Mouse (Mus musculus) spleen, adult 2 months (tissue): ENCODE measurements around the gene Tcp1. TPM values are rescaled to one million over a fixed set of nuclear protein-coding genes. Genes with fewer than 3 reads are reported as not detected.
A peak's percentile ranks its signal among the peaks of the same experiment; 100 is the strongest.
"Not testable (repeated sequence)": the region's sequence is repeated elsewhere in the genome, so short reads cannot be mapped to it uniquely, and the experiment has no call there.

Experiments used
- DNase-seq, 2 experiments: peaks; one replicate each; pipeline versions ENCODE4 v3.0.0 to v3.0.0-alpha.2; 2012 to 2021; ENCODE audit warnings: low spot score in 2 of 2, low read depth in 1 of 2
- H3K27ac ChIP-seq: fragments of 200-500 bp; 2 replicates; pipeline ENCODE4 v1.5.1; 2012; ENCODE audit warnings: low read length, inconsistent platforms; ENCODE audit not compliant: insufficient read depth
- H3K27me3 ChIP-seq: fragments of 200-500 bp; 2 replicates; pipeline ENCODE4 v1.6.1; 2012; ENCODE audit warnings: mild to moderate bottlenecking, moderate library complexity, low read length, inconsistent platforms; ENCODE audit not compliant: control insufficient read depth, insufficient read depth
- H3K36me3 ChIP-seq: fragments of 200-500 bp; 2 replicates; pipeline ENCODE4 v1.6.1; 2012; ENCODE audit warnings: mild to moderate bottlenecking, low read length, inconsistent platforms; ENCODE audit not compliant: control insufficient read depth, insufficient read depth
- H3K4me1 ChIP-seq: fragments of 200-500 bp; 2 replicates; pipeline ENCODE4 v1.6.1; 2011; ENCODE audit warnings: inconsistent platforms; ENCODE audit not compliant: control insufficient read depth, insufficient read depth, insufficient read length
- H3K4me3 ChIP-seq: fragments of 200-500 bp; 2 replicates; pipeline ENCODE4 v1.5.1; 2011; ENCODE audit warnings: mild to moderate bottlenecking, inconsistent platforms; ENCODE audit not compliant: insufficient read depth, insufficient read length; ENCODE audit errors: extremely low read depth
- CTCF ChIP-seq: fragments of 200-500 bp; IDR thresholded peaks from 2 replicates; pipeline ENCODE4 v1.5.1; 2011; ENCODE audit warnings: mild to moderate bottlenecking, inconsistent platforms; ENCODE audit not compliant: insufficient read depth, insufficient read length, insufficient replicate concordance; ENCODE audit errors: extremely low read depth
- POLR2A ChIP-seq: fragments of 200-500 bp; IDR thresholded peaks from 2 replicates; pipeline ENCODE4 v1.6.1; 2011; ENCODE audit warnings: low read depth, low read length, inconsistent platforms
- WGBS: fragments of 180-500 bp; shearing (Covaris S2); methylation state at CpG from one replicate; pipeline ENCODE4 v1.1.7; 2018; 5-methylcytosine and 5-hydroxymethylcytosine counted together
- polyA plus RNA-seq: library from polyadenylated mRNA; depleted of rRNA; stranded (reverse); fragments of >200 nt; gene quantifications from 2 replicates; pipeline ENCODE4 v1.2.3, GENCODE M21; 2012

The Tcp1 gene
- polyA plus RNA-seq, 1 experiment, result 32.9 TPM

DNA sequence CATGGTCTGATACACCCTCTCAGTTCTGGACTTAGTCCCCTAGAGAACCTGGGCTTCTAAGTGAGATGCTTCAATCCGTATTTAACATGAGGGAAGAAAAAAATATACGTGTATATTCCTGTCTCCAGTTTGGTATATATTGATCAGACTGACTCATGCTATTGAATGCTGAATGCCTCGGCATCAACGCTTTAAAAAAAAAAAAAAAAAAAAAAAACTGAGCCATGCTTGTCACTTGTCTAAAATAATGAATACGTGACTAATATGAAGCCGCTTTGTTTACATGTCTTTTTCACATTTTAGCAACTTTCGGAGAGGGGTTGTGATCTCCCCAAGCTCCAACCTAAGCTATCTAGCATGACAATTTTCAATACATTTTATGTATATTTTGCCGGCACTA is 5.1 kb upstream of the Tcp1 start:
- peaks cover 17% of the 10 kb centered on the region for H3K36me3 ChIP-seq
- DNase-seq, result no peak
- no peak for TF ChIP-seq CTCF
- H3K27me3 ChIP-seq, result no peaks in the 10 kb centered on the region
- H3K4me3 ChIP-seq, result no peak overlapping the region
- 92% methylated on average over 8 of the region's 8 CpGs for WGBS
- H3K4me1 ChIP-seq, result no peaks in the 10 kb centered on the region; the same call in 1 of the 2 replicates
- H3K27ac ChIP-seq, result no peak overlapping the region

DNA sequence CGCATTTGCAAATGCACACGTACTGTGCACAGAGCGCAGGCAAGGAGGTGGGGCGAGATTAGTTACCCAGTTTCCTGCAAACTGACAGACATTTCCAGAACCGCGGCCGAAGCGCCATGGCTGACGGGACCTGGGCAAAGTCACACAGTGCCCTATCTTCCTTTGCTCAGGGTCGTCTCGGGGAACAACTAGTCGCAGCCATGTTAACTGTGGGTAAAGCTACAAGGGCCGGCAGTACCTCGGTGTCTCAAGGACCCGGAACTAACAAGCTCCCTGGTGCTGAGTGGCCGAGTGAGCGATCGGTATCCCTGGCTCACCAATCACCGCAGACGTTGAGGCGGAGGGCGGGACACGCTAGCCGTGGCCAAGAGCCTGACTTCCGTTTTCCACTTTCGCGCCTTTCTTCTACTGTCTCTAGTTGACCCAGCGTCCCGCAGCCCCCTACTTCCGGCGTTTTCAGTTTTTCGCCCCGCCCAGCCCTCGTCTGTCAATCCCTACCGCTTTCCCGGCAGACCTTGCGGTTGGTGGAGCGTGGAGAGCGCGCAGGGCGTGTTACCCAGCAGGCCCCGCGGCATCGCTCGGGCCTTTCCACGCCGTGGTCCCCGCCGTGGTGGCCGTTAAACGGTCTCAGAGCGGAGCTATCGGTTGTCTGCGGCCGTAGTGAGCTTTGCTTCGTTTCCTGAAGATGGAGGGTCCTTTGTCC is 531 bp downstream of the Tcp1 start, which contains the start of gene Mrpl18:
Gene Mrpl18 (minus strand): TSS at position 465 of the 703 bp plus-strand sequence.
- Histone ChIP-seq H3K27ac (peak within 1 kb of the TSS; percentile 89), H3K4me3 (peak within 1 kb of the TSS; percentile 82), H3K36me3 (peaks cover 24% of the 10 kb centered on the region), H3K4me1 (no peaks in the 10 kb centered on the region; the same call in 1 of the 2 replicates), H3K27me3 (no peaks in the 10 kb centered on the region)
- peak; percentile 82 for TF ChIP-seq POLR2A
- no peak for TF ChIP-seq CTCF
- WGBS, result under 1% methylated on average over 56 of the region's 56 CpGs
- DNase-seq, result peak; percentile 98 to 99

DNA sequence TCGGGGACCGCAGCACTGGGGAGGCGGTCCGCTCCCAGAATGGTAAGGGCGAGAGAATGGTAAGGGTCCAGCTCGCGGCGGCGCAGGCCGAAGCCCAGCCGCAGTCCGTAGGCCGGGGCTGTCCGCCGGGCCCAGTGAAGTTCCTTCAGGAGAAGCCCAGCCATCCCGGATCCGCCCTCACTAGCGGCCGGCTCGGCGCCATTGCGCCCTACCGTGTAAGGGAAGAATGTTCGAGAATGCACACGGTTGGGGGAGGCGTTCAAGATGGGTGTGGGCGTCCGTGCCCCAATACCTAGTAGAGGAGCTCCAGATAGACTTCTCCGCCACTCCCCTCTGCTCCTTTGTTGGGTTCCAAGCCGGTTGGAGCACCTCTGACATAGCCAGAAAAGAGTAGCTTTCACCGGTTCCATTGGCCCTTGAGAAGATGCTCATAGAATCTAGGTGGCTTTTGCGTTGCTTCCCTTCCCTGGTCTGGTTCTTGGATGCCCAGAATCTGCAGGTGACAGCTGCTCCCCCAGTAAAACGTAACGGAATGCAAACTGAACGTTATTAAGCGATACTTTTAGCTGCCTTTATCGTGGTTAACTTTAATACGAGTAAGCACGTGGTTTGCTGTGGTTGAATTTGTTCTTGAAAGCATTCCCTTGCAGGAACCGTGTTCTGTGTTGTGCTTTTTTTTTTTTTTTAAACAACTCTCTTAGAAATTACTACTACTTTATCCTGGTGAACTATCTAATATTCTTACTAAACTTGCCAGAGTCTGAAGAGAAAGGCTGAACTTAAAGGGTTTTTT is 1.3 kb downstream of the Tcp1 start:
- Histone ChIP-seq H3K4me1 (no peaks in the 10 kb centered on the region; the same call in 1 of the 2 replicates), H3K36me3 (peaks cover 25% of the 10 kb centered on the region), H3K27ac (peak overlapping the region; percentile 89), H3K4me3 (peak overlapping the region; percentile 82), H3K27me3 (no peaks in the 10 kb centered on the region)
- TF ChIP-seq CTCF (no peak), POLR2A (no peak)
- WGBS, result under 1% methylated on average over 40 of the region's 40 CpGs
- peak; percentile 45 to 46 for DNase-seq

DNA sequence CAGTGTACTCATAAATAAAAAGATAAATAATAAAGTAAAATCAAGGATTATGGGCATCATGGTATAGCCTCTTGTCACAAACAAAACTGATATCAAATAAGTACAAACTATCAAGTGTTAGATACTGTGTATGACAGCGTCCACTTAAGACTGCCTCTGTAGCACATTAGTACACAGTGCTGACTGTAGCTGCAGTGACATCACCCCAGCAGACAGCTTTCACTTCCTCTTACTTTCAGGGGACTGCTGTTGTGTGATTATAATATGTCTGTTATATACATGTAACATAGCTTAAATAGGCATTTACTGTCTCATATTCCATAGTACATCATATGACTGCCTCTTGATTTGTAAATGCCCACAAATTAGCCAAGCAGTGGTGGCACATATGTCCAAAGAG is 5.6 kb downstream of the Tcp1 start:
- peak; percentile 17 to 41 for DNase-seq
- TF ChIP-seq CTCF (no peak), POLR2A (no peak)
- H3K27ac ChIP-seq, result no peak overlapping the region
- no peak overlapping the region for H3K4me3 ChIP-seq
- 49% methylated on average over 1 of the region's 1 CpGs for WGBS
- H3K27me3 ChIP-seq, result no peaks in the 10 kb centered on the region
- no peaks in the 10 kb centered on the region; the same call in 1 of the 2 replicates for H3K4me1 ChIP-seq
- H3K36me3 ChIP-seq, result peaks cover 38% of the 10 kb centered on the region

DNA sequence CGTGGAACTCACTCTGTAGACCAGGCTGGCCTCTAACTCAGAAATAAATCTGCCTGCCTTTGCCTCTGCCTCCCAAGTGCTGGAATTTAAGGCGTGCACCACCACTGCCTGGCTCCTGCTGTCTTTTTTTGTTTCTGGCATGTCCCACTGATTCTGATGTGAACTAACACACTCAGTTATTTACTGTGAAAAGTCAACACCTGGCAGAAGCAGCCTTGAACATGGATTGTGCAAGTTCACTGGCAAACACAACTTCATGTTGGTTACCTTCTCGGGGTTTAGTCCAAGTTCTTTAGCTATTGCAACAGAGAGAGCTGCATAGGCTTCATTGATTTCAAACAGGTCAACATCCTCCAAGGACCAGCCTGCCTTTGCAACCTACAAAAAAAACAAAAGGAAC is 9.5 kb downstream of the Tcp1 start:
- TF ChIP-seq CTCF, result no peak
- no peak for TF ChIP-seq POLR2A
- no peaks in the 10 kb centered on the region for H3K27me3 ChIP-seq
- no peak overlapping the region for H3K4me3 ChIP-seq
- no peaks in the 10 kb centered on the region for H3K4me1 ChIP-seq
- WGBS, result 89% methylated on average over 3 of the region's 3 CpGs
- DNase-seq, result no peak
- no peak overlapping the region for H3K27ac ChIP-seq
- peaks cover 34% of the 10 kb centered on the region for H3K36me3 ChIP-seq

DNA sequence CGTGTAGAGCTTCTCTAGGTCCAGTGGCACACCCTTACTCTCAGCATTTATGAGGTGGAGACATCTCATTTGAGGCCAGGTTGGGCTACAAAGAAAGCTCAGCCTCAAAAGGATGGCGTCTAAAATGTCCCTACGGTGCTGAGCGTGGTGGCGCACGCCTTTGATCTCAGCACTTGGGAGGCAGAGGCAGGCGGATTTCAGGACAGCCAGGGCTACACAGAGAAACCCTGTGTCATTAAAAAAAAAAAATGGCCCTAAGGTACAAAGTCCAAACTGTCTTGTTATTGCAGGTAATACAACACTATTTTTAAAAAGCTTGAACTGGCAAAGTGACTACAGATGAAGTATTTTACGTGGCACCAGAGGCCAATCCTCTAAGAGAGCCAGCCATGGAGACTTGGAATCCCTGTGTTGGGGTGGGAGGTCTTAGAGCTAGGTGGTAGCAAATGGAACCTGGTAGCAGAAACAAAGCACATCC is 10.2 kb downstream of the Tcp1 start:
- Histone ChIP-seq H3K4me3 (no peak overlapping the region), H3K27me3 (no peaks in the 10 kb centered on the region), H3K27ac (no peak overlapping the region), H3K36me3 (peaks cover 30% of the 10 kb centered on the region), H3K4me1 (no peaks in the 10 kb centered on the region)
- DNase-seq, result no peak
- TF ChIP-seq CTCF, result no peak
- no peak for TF ChIP-seq POLR2A
- 93% methylated on average over 8 of the region's 8 CpGs for WGBS

DNA sequence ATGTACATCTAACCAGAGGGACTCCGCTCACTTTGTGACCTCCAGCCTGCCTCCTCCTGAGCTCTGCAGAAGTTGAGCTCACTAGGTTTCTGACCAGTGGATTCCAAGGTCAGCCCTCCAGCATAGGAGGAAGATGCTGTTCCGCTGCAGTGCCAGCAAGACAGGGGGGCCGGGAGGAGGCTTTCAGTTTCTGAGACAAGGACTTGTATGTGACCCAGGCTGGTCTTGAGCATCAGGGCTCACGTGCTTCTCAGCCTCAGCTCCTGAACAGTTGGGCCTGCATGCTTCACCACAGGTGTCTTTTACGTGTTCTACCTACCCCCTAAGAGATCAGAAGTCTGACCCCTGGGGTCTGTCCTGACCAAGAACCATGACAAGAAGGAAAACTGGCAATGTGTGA is 16.1 kb downstream of the Tcp1 start:
- not testable (repeated sequence) for H3K36me3 ChIP-seq, DNase-seq, H3K4me1 ChIP-seq, H3K27ac ChIP-seq, H3K4me3 ChIP-seq, H3K27me3 ChIP-seq
- 88% methylated on average over 5 of the region's 5 CpGs for WGBS
